ENCODE assay signal across 8 mouse cellular contexts in genomic region chr11:118246724-118247123, GRCm38 (mm10). TPM values are rescaled to one million over a fixed set of nuclear protein-coding genes. Genes with fewer than 3 reads are reported as not detected.
A peak's percentile ranks its signal among the peaks of the same experiment; 100 is the strongest.
DNase-seq lines count a peak whose midpoint lies in the region; ATAC-seq and TF ChIP-seq lines count a peak whose summit lies in the region.

No protein-coding gene starts in this region.

- intact Hi-C loops in heart, postnatal 25 days (cut with DNase I) = no loop called here

- H3K4me2 ChIP-seq in heart, embryonic 12.5 days = peak overlapping the region; percentile 81
- peak overlapping the region; percentile 92 for H3K4me2 ChIP-seq in hindbrain, embryonic 12.5 days (replicated peaks)
- H3K4me2 ChIP-seq in liver, embryonic 15.5 days = peak overlapping the region; percentile 99

- no peak for DNase-seq in heart, postnatal 25 days (ENCODE audit: low spot score)
- no peak for DNase-seq in frontal cortex, postnatal 25 days (ENCODE audit: low spot score in 2 of 2)
- no peak for DNase-seq in gastrocnemius, adult 18-20 months (ENCODE audit: low spot score)
- no peak for DNase-seq in gastrocnemius, postnatal 10 days

- H3K4me1 ChIP-seq in heart, embryonic 12.5 days (replicated peaks) = peaks cover 34% of the 10 kb centered on the region
- peaks cover 11% of the 10 kb centered on the region for H3K4me1 ChIP-seq in bone marrow, adult 2 months (ENCODE audit: control insufficient read depth, insufficient read depth, low read length)
- peaks cover 34% of the 10 kb centered on the region for H3K4me1 ChIP-seq in hindbrain, embryonic 12.5 days
- H3K4me1 ChIP-seq in liver, embryonic 15.5 days (replicated peaks) = peaks cover 45% of the 10 kb centered on the region

- no peak for TF ChIP-seq POLR2A in bone marrow, adult 2 months (IDR thresholded peaks at IDR 0.05; ENCODE audit: borderline replicate concordance, control insufficient read depth, low read depth, low read length)

- peak overlapping the region; percentile 93 for H3K9ac ChIP-seq in heart, embryonic 12.5 days
- peak overlapping the region; percentile 86 for H3K9ac ChIP-seq in hindbrain, embryonic 12.5 days
- no peak overlapping the region for H3K9ac ChIP-seq in liver, embryonic 15.5 days

- peak overlapping the region; percentile 87 for H3K27ac ChIP-seq in heart, embryonic 12.5 days (ENCODE audit: poor library complexity, severe bottlenecking)
- peak overlapping the region; percentile 81 for H3K27ac ChIP-seq in bone marrow, adult 2 months (ENCODE audit: control insufficient read depth, insufficient read depth, low read depth, low read length, poor library complexity)
- no peak overlapping the region for H3K27ac ChIP-seq in hindbrain, embryonic 12.5 days
- H3K27ac ChIP-seq in liver, embryonic 15.5 days (replicated peaks) = 0 out of 2 replicates have a peak overlapping the region, but pooled peaks have one; percentile 53

- H3K4me3 ChIP-seq in heart, embryonic 12.5 days = peak overlapping the region; percentile 86
- peak overlapping the region; percentile 92 for H3K4me3 ChIP-seq in bone marrow, adult 2 months (replicated peaks; ENCODE audit: control insufficient read depth, low read depth, low read length)
- H3K4me3 ChIP-seq in hindbrain, embryonic 12.5 days = peak overlapping the region; percentile 82
- peak overlapping the region; percentile 78 for H3K4me3 ChIP-seq in liver, embryonic 15.5 days (replicated peaks)

- no peak for ATAC-seq in heart, embryonic 12.5 days (ENCODE audit: insufficient number of reproducible peaks, low FRiP score)
- ATAC-seq in hindbrain, embryonic 12.5 days (ENCODE audit: low FRiP score) = no peak
- no peak for ATAC-seq in liver, embryonic 15.5 days (ENCODE audit: insufficient read depth)

- no peaks in the 10 kb centered on the region for H3K27me3 ChIP-seq in heart, embryonic 12.5 days (replicated peaks)
- H3K27me3 ChIP-seq in hindbrain, embryonic 12.5 days = peaks cover 2% of the 10 kb centered on the region; the same call in 1 of the 2 replicates
- H3K27me3 ChIP-seq in liver, embryonic 15.5 days = peaks cover 21% of the 10 kb centered on the region

- no peaks in the 10 kb centered on the region for H3K36me3 ChIP-seq in heart, embryonic 12.5 days
- H3K36me3 ChIP-seq in hindbrain, embryonic 12.5 days = no peaks in the 10 kb centered on the region
- no peaks in the 10 kb centered on the region for H3K36me3 ChIP-seq in liver, embryonic 15.5 days (replicated peaks)

- H3K9me3 ChIP-seq in heart, embryonic 12.5 days (replicated peaks) = no peaks in the 10 kb centered on the region
- no peaks in the 10 kb centered on the region for H3K9me3 ChIP-seq in hindbrain, embryonic 12.5 days (replicated peaks)
- H3K9me3 ChIP-seq in liver, embryonic 15.5 days (replicated peaks) = no peaks in the 10 kb centered on the region

- no peak for TF ChIP-seq CTCF in bone marrow, adult 2 months (IDR thresholded peaks at IDR 0.05; ENCODE audit: control insufficient read depth, insufficient read depth, low read length)

- 68% methylated on average over 5 of the region's 5 CpGs for WGBS in heart, embryonic 12.5 days
- 54% methylated on average over 5 of the region's 5 CpGs for WGBS in bone marrow, adult 2 months
- WGBS in hindbrain, embryonic 12.5 days = 63% methylated on average over 5 of the region's 5 CpGs
- 54% methylated on average over 5 of the region's 5 CpGs for WGBS in liver, embryonic 15.5 days (ENCODE audit: insufficient replicate concordance)

RNA-seq across cellular contexts. Expression of gene Cyth1, which starts 1.7 kb away (rescaled TPM):
- polyA plus RNA-seq in heart, embryonic 12.5 days (2016; fragmentation: Nextera tagmentation; extraction: Ambion mirVana) = 20.6 and 21.1 TPM in 2 replicates
- 10 to 100 TPM; 48.9 to 53.8 TPM for total RNA-seq in heart, postnatal 25 days (2021)
- polyA plus RNA-seq in bone marrow, adult 2 months (2011; ENCODE audit: insufficient read depth, insufficient read length, low replicate concordance, missing spikeins) = 19.2 and 28.3 TPM in 2 replicates
- polyA plus RNA-seq in hindbrain, embryonic 12.5 days (2016; fragmentation: Nextera tagmentation; extraction: Ambion mirVana) = 29.0 and 33.5 TPM in 2 replicates
- 3.9 and 4.7 TPM in 2 replicates for polyA plus RNA-seq in liver, embryonic 15.5 days (2015; fragmentation: Nextera tagmentation; extraction: Ambion mirVana)
- total RNA-seq in gastrocnemius, adult 18-20 months (2021) = 10 to 100 TPM; 38.4 to 40.3 TPM
- 10 to 100 TPM; 26.4 to 30.7 TPM for total RNA-seq in gastrocnemius, postnatal 10 days (2021)

RNA-seq across cellular contexts. Expression of gene Usp36, which starts 43.3 kb away (rescaled TPM):
- 14.8 and 16.2 TPM in 2 replicates for polyA plus RNA-seq in heart, embryonic 12.5 days (2016; fragmentation: Nextera tagmentation; extraction: Ambion mirVana)
- 10 to 100 TPM; 12.0 to 14.5 TPM for total RNA-seq in heart, postnatal 25 days (2021)
- 10.2 and 18.5 TPM in 2 replicates for polyA plus RNA-seq in bone marrow, adult 2 months (2011; ENCODE audit: insufficient read depth, insufficient read length, low replicate concordance, missing spikeins)
- polyA plus RNA-seq in hindbrain, embryonic 12.5 days (2016; fragmentation: Nextera tagmentation; extraction: Ambion mirVana) = 17.1 and 19.9 TPM in 2 replicates
- polyA plus RNA-seq in liver, embryonic 15.5 days (2015; fragmentation: Nextera tagmentation; extraction: Ambion mirVana) = 5.9 and 6.6 TPM in 2 replicates
- 10 to 100 TPM; 12.9 to 14.1 TPM for total RNA-seq in gastrocnemius, adult 18-20 months (2021)
- 10 to 100 TPM in 1 of 2 experiments, 1 to 10 TPM in 1; 9.7 to 14.1 TPM for total RNA-seq in gastrocnemius, postnatal 10 days (2021)
